Mouse (Mus musculus) limb, embryonic 12.5 days (tissue): ENCODE results near the gene Ddx42. TPM values are rescaled to one million over a fixed set of nuclear protein-coding genes. Genes with fewer than 3 reads are reported as not detected.
"Not testable (repeated sequence)": the region's sequence is repeated elsewhere in the genome, so short reads cannot be mapped to it uniquely, and the experiment has no call there.

ENCODE experiments used
- ATAC-seq: fragments of 200-750 bp; cut with Nextera tagmentation; 2 replicates; pipeline ENCODE4 v1.8.0; 2017; ENCODE audit warnings: low read depth, moderate TSS enrichment; ENCODE audit not compliant: insufficient number of reproducible peaks, insufficient read depth, low FRiP score, low TSS enrichment
- H3K27ac ChIP-seq: fragments of 300-500 bp; sonication (generic); 2 replicates; pipeline ENCODE4 v1.5.1; 2016; ENCODE audit warnings: mild to moderate bottlenecking, moderate library complexity
- H3K27me3 ChIP-seq: fragments of 300-500 bp; sonication (generic); 2 replicates; pipeline ENCODE4 v1.6.1; 2016; ENCODE audit warnings: mild to moderate bottlenecking, moderate library complexity
- H3K36me3 ChIP-seq: fragments of 300-500 bp; sonication (generic); 2 replicates; pipeline ENCODE4 v1.6.1; 2016; ENCODE audit warnings: mild to moderate bottlenecking, moderate library complexity
- H3K4me1 ChIP-seq: fragments of 300-500 bp; sonication (generic); replicated peaks from 2 replicates; pipeline ENCODE4 v1.6.1; 2016
- H3K4me2 ChIP-seq: fragments of 300-500 bp; sonication (generic); 2 replicates; pipeline ENCODE4 v1.6.1; 2016; ENCODE audit warnings: mild to moderate bottlenecking, moderate library complexity
- H3K4me3 ChIP-seq: fragments of 300-500 bp; sonication (generic); replicated peaks from 2 replicates; pipeline ENCODE4 v1.5.1; 2016; ENCODE audit warnings: mild to moderate bottlenecking
- H3K9ac ChIP-seq: fragments of 300-500 bp; sonication (generic); replicated peaks from 2 replicates; pipeline ENCODE4 v1.6.1; 2016; ENCODE audit warnings: mild to moderate bottlenecking, moderate library complexity
- H3K9me3 ChIP-seq: fragments of 300-500 bp; sonication (generic); 2 replicates; pipeline ENCODE4 v1.6.1; 2016; ENCODE audit warnings: mild to moderate bottlenecking, moderate library complexity
- WGBS: fragments of 180-500 bp; shearing (Covaris S2); methylation state at CpG from one replicate; pipeline ENCODE4 v1.1.7; 2016; 5-methylcytosine and 5-hydroxymethylcytosine counted together
- polyA plus RNA-seq: library from polyadenylated mRNA; unstranded; fragments of >200 nt; fragmentation: Nextera tagmentation; extraction: Ambion mirVana; gene quantifications from 2 replicates; pipeline ENCODE4 v1.2.1, GENCODE M21; 2016

Ddx42 gene
- polyA plus RNA-seq, 1 experiment from 2014 or later, result 107 TPM

DNA sequence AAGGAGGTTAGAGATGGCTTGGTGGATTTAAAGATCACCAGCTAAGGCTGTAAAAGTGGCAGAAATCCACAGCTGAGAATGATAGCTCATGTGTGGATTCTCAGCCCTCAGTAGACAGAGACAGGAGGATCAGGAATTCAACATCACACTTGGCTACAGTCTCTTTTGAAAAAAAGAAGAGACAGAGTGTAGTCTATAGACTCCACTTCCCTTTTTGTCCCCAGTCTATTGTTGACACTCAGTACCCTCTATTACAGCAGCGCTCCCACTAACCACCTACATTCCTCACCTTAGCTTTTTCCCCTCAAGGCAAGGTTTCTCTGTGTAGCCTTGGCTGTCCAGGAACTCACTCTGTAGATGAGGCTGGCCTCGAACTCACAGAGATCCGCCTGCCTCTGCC is 25.0 kb upstream of the Ddx42 start:
- 92% methylated on average over 3 of the region's 3 CpGs for WGBS

DNA sequence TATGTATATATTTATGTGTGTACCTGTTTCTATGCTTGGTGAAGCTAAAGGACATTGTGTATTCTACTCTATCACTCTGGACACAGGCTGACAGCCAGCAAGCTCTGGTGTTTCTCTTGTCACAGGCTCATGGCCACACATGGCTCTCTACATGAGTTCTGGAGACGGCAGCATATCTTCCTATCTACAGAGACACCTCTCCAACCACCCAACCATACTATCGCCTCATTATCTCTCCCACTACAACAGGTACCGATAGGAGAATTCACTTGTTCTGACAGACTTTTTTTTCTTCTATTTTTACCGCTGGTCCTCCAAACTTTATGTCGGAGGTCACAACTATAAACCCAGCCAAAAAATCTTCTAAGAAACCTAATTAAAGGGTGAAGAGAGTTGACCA is 24.5 kb upstream of the Ddx42 start:
- H3K36me3 ChIP-seq, result peaks cover 12% of the 10 kb centered on the region
- 93% methylated on average over 5 of the region's 5 CpGs for WGBS
- H3K4me2 ChIP-seq, result peak overlapping the region; percentile 73
- no peaks in the 10 kb centered on the region for H3K9me3 ChIP-seq
- no peak for ATAC-seq
- peaks cover 11% of the 10 kb centered on the region for H3K4me1 ChIP-seq
- peak overlapping the region; percentile 72 for H3K4me3 ChIP-seq
- H3K27me3 ChIP-seq, result no peaks in the 10 kb centered on the region
- H3K9ac ChIP-seq, result no peak overlapping the region
- no peak overlapping the region for H3K27ac ChIP-seq

More for the DNA sequence above, 25.0 kb upstream of the Ddx42 start:
- no peak overlapping the region for H3K9ac ChIP-seq
- no peaks in the 10 kb centered on the region for H3K9me3 ChIP-seq
- no peaks in the 10 kb centered on the region for H3K27me3 ChIP-seq
- 0 out of 2 replicates have a peak overlapping the region, but pooled peaks have one; percentile 73 for H3K4me2 ChIP-seq
- ATAC-seq, result no peak
- peaks cover 7% of the 10 kb centered on the region for H3K36me3 ChIP-seq
- H3K27ac ChIP-seq, result no peak overlapping the region
- peaks cover 11% of the 10 kb centered on the region for H3K4me1 ChIP-seq
- no peak overlapping the region for H3K4me3 ChIP-seq

DNA sequence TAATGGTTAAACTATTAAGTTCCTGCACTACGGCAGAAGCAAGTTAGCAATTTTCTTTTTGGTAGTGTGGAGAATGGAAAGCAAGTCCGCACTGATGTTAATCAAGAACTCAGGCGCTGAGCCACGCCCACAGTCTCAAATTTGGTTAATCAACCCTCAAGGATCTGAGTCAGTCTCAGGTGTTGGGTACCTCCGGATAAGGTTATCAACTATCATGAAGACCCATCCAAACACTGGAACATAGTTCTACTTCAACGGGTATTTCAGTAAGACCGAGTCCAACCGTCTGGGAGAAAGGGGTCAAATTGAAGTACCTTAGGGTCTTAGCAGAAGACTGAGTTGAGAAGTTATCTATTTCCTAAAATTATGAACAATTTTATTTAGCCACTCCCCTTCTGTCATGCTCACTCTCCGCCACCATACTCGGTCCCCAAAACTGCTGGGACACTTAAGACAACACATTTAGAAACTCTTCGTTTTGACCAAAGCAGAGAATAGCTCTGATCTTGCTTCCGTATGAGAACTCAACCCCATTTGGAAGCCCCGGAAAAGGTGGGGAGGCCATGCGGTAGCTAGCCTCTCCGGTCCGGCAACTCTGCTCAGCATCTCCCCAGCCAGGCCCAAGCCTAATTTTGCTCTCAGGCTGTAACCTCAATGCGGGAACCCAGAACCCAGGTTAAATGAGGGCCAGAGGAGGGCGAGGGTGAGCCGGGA is 23.9 kb upstream of the Ddx42 start:
- peak; percentile 16; the same call in 1 of the 2 replicates for ATAC-seq
- H3K4me3 ChIP-seq, result peak overlapping the region; percentile 72
- no peaks in the 10 kb centered on the region for H3K9me3 ChIP-seq
- WGBS, result 13% methylated on average over 19 of the region's 19 CpGs
- no peaks in the 10 kb centered on the region for H3K27me3 ChIP-seq
- H3K27ac ChIP-seq, result peak overlapping the region; percentile 85
- peaks cover 11% of the 10 kb centered on the region for H3K4me1 ChIP-seq
- H3K9ac ChIP-seq, result peak overlapping the region; percentile 76
- peak overlapping the region; percentile 73 for H3K4me2 ChIP-seq
- H3K36me3 ChIP-seq, result peaks cover 17% of the 10 kb centered on the region

DNA sequence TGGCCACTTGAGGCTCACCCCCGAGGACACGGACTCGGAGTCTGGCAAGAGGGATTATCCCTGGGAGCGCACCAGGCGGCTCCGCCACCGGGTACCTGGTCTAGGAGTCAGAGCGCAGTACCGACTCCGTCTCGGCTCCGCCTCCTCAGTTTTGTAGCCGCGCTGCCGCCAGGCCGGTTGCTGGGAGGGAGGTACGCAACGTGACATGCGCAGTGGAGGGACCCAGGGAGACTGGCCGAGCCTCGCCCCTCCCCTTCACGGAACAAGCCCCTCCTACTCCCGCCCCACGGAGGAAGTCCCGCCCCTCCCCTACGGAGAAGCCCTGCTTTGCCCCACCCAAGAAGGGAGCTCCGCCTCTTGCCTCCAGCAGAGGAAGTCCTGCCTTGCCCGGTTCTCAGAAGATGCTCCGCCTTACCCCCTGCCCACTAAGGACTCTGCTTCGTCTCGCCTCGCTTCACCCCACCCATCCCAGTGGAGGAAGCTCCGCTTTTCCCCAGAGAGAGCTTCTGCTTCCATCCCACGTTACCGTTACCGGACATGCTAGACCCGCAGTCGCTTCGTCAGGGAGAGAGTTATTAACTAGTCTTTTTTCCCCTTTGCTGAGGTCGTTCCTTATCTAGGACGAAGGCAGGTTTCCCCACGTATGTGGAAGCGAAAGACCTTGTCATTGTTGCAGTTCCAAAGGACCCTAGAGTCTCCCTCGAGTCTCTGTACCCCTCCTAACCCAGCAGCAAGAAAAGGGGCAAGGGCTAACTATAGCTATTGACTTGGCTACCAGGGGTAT is 23.2 kb upstream of the Ddx42 start:
- under 1% methylated on average over 43 of the region's 44 CpGs for WGBS
- ATAC-seq, result peak; percentile 97

DNA sequence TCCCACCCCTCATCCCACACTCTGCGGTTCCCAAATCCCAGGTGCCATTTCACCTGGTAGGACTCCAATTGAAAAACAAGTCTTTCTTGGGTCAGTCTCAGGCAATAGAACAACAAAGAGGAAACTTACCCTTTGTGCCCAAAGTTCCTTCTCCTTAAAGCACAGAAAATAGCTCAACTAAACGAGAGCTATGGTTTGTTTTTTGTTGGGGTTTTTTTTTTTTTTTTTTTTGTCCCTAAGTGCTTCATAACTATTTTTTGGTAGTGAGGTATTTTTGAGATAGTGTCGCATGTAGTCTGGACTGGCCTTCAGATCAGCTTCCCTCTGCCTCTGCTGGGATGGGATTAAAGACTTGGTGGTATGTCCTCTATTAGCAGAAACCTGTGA is 22.6 kb upstream of the Ddx42 start:
- H3K9ac ChIP-seq, result peak overlapping the region; percentile 69
- peak overlapping the region; percentile 81 for H3K27ac ChIP-seq
- no peaks in the 10 kb centered on the region for H3K27me3 ChIP-seq
- H3K36me3 ChIP-seq, result peaks cover 29% of the 10 kb centered on the region
- H3K4me3 ChIP-seq, result peak overlapping the region; percentile 72
- H3K9me3 ChIP-seq, result no peaks in the 10 kb centered on the region
- 31% methylated on average over 3 of the region's 3 CpGs for WGBS
- peak overlapping the region; percentile 73 for H3K4me2 ChIP-seq
- ATAC-seq, result no peak
- peaks cover 11% of the 10 kb centered on the region for H3K4me1 ChIP-seq

More for the DNA sequence above, 23.2 kb upstream of the Ddx42 start:
- H3K36me3 ChIP-seq, result peaks cover 25% of the 10 kb centered on the region
- H3K4me3 ChIP-seq, result peak overlapping the region; percentile 72
- peak overlapping the region; percentile 85 for H3K27ac ChIP-seq
- peaks cover 11% of the 10 kb centered on the region for H3K4me1 ChIP-seq
- peak overlapping the region; percentile 76 for H3K9ac ChIP-seq
- H3K27me3 ChIP-seq, result no peaks in the 10 kb centered on the region
- H3K4me2 ChIP-seq, result peak overlapping the region; percentile 73
- H3K9me3 ChIP-seq, result no peaks in the 10 kb centered on the region

DNA sequence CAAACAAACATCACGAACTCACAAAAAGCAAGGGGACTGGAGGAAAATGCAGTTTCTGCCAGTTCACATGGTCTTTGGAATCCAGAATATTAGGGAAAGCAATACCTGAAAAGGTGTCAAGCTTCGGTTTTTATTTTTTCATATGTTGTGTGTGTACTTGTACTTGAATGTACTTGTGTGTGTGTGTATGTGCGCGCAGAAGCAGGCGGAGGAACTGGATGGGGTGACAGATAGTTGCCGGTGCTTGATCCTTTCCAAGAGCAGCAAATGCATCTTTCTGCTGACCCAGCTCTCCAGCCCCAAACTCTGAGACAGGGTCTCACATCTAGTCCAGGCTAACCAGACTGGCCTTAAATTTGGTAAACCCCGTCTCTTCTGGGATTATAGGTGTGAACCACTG is 21.8 kb upstream of the Ddx42 start:
- Histone ChIP-seq H3K4me1 (peaks cover 11% of the 10 kb centered on the region), H3K36me3 (peaks cover 33% of the 10 kb centered on the region), H3K27me3 (no peaks in the 10 kb centered on the region), H3K4me2 (no peak overlapping the region), H3K4me3 (no peak overlapping the region), H3K9me3 (no peaks in the 10 kb centered on the region), H3K27ac (no peak overlapping the region), H3K9ac (no peak overlapping the region)
- ATAC-seq, result no peak
- WGBS, result 90% methylated on average over 7 of the region's 7 CpGs

DNA sequence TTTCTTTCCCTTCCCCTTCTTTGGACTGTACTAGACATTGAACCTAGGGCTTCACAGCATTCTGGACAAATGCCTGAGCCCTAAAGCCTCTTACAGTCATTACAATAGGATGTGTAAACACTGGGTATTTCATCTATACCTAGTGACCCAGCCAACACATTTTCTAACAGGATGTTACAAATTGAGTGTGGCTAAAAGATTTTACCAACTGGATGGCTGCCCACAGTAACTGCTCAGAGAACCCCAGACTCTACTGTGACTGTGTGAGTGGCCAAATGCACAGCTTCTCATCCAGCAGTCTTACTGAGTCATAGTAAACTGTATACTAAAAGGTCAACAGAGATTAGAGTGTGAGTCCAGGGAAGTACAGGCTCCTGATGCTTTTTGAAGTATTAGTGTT is 21.4 kb upstream of the Ddx42 start:
- ATAC-seq, result no peak
- H3K4me2 ChIP-seq, result no peak overlapping the region
- H3K4me1 ChIP-seq, result peaks cover 11% of the 10 kb centered on the region

DNA sequence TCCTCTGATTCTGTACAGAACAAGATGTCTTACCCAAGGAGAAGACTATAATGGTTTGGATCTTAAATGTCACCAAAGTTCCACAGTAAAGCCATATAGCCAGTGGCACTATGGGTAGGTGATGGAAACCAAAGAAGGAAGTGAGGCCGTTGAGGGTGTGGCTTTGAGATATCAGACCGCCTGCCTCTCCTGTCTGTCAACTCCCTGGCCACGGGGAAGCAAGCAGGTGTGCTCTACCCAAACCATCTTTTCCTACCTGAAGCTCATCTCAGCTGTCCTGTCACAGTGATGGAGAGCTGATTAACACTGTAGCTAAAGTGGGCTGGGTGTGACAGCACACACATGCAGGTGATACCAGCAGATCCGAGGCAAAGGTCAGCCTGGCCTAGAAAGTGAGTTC is 18.4 kb upstream of the Ddx42 start:
- H3K4me1 ChIP-seq, result peaks cover 3% of the 10 kb centered on the region; the same call in 1 of the 2 replicates
- no peak overlapping the region for H3K27ac ChIP-seq
- no peak overlapping the region for H3K4me3 ChIP-seq
- no peak overlapping the region for H3K9ac ChIP-seq
- peaks cover 65% of the 10 kb centered on the region for H3K36me3 ChIP-seq
- no peak for ATAC-seq
- no peak overlapping the region for H3K4me2 ChIP-seq
- H3K27me3 ChIP-seq, result no peaks in the 10 kb centered on the region
- no peaks in the 10 kb centered on the region for H3K9me3 ChIP-seq
- WGBS, result 92% methylated on average over 4 of the region's 4 CpGs

More for the DNA sequence above, 21.4 kb upstream of the Ddx42 start:
- Histone ChIP-seq H3K27me3 (no peaks in the 10 kb centered on the region), H3K9ac (no peak overlapping the region), H3K27ac (no peak overlapping the region), H3K9me3 (no peaks in the 10 kb centered on the region), H3K4me3 (no peak overlapping the region), H3K36me3 (peaks cover 38% of the 10 kb centered on the region)

DNA sequence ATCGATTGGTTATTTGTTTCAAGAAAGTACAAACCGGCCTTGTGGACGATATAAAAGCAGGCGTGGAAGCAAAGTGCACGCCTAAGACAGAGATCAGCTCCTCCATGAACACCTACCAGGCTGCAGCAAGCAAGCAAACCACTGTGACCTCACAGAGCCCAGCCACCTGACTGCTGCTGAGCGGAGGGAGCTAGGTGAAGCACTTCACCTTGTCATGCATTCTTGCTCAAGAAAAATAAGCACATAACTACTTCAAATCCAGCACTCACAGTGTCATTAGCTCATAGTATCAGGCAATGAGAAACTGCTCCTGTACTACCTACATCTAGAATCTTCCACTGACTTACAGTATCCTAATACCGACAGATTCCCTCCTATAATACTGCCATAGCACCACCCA is 16.7 kb upstream of the Ddx42 start:
- H3K4me3 ChIP-seq, H3K4me1 ChIP-seq, H3K4me2 ChIP-seq, H3K27ac ChIP-seq, H3K9me3 ChIP-seq, H3K27me3 ChIP-seq, ATAC-seq, H3K9ac ChIP-seq: not testable (repeated sequence)
- H3K36me3 ChIP-seq, result peaks cover 81% of the 10 kb centered on the region
- WGBS, result 94% methylated on average over 7 of the region's 7 CpGs

DNA sequence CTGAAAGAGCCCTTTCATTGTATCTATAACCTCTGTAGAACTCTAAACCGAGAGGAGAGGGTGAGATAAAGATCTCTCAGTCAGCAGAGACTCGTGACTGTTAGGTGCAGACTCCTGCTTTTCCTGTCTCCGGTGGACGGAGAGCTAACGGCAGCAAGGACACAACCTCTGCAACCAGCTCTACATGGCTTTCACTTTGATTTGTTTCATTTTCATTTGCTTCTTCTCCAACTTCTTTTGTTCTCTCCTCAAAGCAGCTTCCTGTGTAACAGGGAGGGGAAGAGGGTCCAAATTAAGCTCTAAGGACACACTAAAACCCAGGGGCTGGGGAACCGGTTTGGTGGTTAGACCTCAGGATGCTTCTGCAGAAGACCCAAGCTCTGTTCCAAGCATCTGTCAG is 16.0 kb upstream of the Ddx42 start:
- no peak overlapping the region for H3K4me3 ChIP-seq
- no peak overlapping the region for H3K27ac ChIP-seq
- peaks cover 86% of the 10 kb centered on the region for H3K36me3 ChIP-seq
- no peaks in the 10 kb centered on the region for H3K9me3 ChIP-seq
- no peaks in the 10 kb centered on the region for H3K27me3 ChIP-seq
- no peak overlapping the region for H3K4me2 ChIP-seq
- no peaks in the 10 kb centered on the region for H3K4me1 ChIP-seq
- 81% methylated on average over 6 of the region's 6 CpGs for WGBS
- ATAC-seq, result no peak
- H3K9ac ChIP-seq, result no peak overlapping the region

DNA sequence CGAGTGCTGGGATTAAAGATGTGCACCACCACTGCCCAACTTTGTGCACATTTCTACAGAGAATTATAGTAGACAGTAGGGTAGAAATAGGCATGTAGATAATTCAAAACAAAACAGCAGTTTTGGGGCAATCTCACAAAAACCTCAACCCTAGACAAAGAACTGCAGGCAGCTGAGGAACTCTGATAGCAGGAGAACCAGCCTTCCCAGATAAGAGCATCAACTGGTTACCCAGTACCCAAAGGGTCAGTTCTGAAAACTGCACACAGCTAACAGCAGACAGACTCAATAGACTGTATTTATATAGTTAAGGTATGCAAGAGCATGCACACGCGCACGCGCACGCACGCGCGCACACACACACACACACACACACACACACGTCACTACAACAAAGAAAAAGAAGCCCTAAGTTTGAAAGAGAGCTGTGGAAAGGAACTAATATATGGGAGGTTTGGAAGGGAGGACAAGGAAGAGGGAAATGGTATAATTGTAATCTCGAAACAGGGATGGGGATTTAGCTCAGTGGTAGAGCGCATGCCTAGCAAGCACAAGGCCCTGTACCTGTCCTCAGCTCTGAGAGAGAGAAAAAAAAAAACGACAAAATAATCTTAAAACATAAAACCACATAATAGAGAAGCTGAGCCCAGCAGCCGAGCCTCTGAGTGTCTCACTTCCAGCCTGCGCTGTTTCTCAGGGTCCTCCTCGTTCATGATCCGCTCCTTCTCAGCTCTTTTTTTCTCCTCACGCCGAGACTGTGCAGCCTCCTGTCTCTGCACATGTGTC is 15.2 kb upstream of the Ddx42 start:
- peaks cover 88% of the 10 kb centered on the region for H3K36me3 ChIP-seq
- 94% methylated on average over 19 of the region's 19 CpGs for WGBS

More for the DNA sequence above, 15.2 kb upstream of the Ddx42 start:
- no peaks in the 10 kb centered on the region for H3K9me3 ChIP-seq
- no peak overlapping the region for H3K4me2 ChIP-seq
- no peak overlapping the region for H3K4me3 ChIP-seq
- no peak overlapping the region for H3K9ac ChIP-seq
- no peaks in the 10 kb centered on the region for H3K27me3 ChIP-seq
- no peak for ATAC-seq
- H3K27ac ChIP-seq, result no peak overlapping the region
- H3K4me1 ChIP-seq, result no peaks in the 10 kb centered on the region
